Mouse (Mus musculus): ENCODE measurements at regions not wholly inside any gene's neighbourhood (a gene's known extent, or its start where the extent isn't known, plus 50 kb on each side); places are given as distances from the start of the nearest gene placed in this dataset.

- DNase-seq (ENCODE audit: low spot score), result no peak
Observed at GRCm38 (mm10) chr2:170258367-170258766, 110.5 kb upstream of the Zfp217 start.

GRCm38 (mm10) chr2:170257671-170258235 lies 109.8 kb upstream of the Zfp217 start:
- no peak for DNase-seq (ENCODE audit: low spot score)

- no peak for DNase-seq (ENCODE audit: low spot score)
Observed at GRCm38 (mm10) chr2:170255997-170256396, 108.1 kb upstream of the Zfp217 start.

- DNase-seq (ENCODE audit: low spot score), result no peak
Observed at GRCm38 (mm10) chr2:170255533-170255932, 107.6 kb upstream of the Zfp217 start.

- no peak for DNase-seq (ENCODE audit: low spot score)
Observed at GRCm38 (mm10) chr2:170253681-170254440, 106.0 kb upstream of the Zfp217 start.

- no peak for DNase-seq (ENCODE audit: low spot score)
Observed at GRCm38 (mm10) chr2:170252255-170253034, 104.5 kb upstream of the Zfp217 start.

- no peak for DNase-seq (ENCODE audit: low spot score)
Observed at GRCm38 (mm10) chr2:170250680-170251079, 102.8 kb upstream of the Zfp217 start.

GRCm38 (mm10) chr2:170247702-170248445 lies 100.0 kb upstream of the Zfp217 start:
- no peak for DNase-seq (ENCODE audit: low spot score)

- DNase-seq (ENCODE audit: low spot score), result no peak
Observed at GRCm38 (mm10) chr2:170245637-170246341, 97.9 kb upstream of the Zfp217 start.

- no peak for DNase-seq (ENCODE audit: low spot score)
Observed at GRCm38 (mm10) chr2:170244108-170244507, 96.2 kb upstream of the Zfp217 start.

GRCm38 (mm10) chr2:170237959-170238358 lies 90.1 kb upstream of the Zfp217 start:
- DNase-seq (ENCODE audit: low spot score), result peak; percentile 50

GRCm38 (mm10) chr2:170233426-170233825 lies 85.5 kb upstream of the Zfp217 start:
- no peak for DNase-seq (ENCODE audit: low spot score)

- no peak for DNase-seq (ENCODE audit: low spot score)
Observed at GRCm38 (mm10) chr2:170229461-170230080, 81.7 kb upstream of the Zfp217 start.

- no peak for DNase-seq (ENCODE audit: low spot score)
Observed at GRCm38 (mm10) chr2:170228318-170228994, 80.6 kb upstream of the Zfp217 start.

GRCm38 (mm10) chr2:170223872-170224271 lies 76.0 kb upstream of the Zfp217 start:
- DNase-seq (ENCODE audit: low spot score), result no peak

- peak; percentile 64 for DNase-seq (ENCODE audit: low spot score)
Observed at GRCm38 (mm10) chr2:170222819-170223218, 74.9 kb upstream of the Zfp217 start.

GRCm38 (mm10) chr2:170221994-170222535 lies 74.2 kb upstream of the Zfp217 start:
- DNase-seq (ENCODE audit: low spot score), result no peak

GRCm38 (mm10) chr2:170220871-170221369 lies 73.0 kb upstream of the Zfp217 start:
- peak; percentile 90 for DNase-seq (ENCODE audit: low spot score)

- peak; percentile 27 for DNase-seq (ENCODE audit: low spot score)
Observed at GRCm38 (mm10) chr2:170220443-170220842, 72.5 kb upstream of the Zfp217 start.

All from embryo, embryonic 10 days (tissue).